Mouse (Mus musculus): ENCODE measurements around the gene Thada.

The Thada gene

DNA sequence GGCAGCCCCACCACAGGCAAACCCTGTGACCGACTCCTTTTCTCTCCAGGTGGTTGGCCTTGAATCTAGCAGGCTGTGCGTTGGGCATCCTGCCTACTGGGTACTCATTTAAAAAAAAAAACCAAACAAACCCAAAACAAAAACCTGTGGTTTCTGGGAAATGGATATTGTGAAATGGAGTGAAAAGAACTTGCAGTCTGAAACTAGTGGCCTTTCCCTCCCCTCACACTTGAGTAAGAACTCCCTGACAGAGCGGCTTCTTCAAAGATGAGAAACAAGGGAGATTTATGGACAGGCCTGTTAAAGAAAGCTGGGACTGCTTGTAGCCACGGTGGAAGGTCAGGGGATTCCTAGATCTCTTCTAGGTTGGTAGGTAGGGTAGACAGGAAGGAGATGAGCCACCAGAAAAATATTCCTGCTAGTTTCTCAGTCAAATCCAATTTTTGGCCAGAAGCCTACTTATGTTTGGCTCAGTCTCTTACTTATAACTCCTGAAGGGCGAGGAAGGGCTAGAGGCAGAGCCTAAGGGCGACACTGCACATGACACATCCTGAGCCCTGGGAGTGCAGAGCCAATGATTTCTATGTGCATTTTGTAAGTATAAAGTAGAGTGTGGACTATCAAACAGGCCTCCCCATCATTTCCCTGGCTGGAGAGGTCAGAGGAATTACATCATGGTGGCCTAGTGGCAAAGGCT is 250.6 kb downstream of the Thada start:
- 75% methylated on average over 6 of the region's 6 CpGs for WGBS

- 95% methylated on average over 3 of the region's 3 CpGs for whole genome bisulfite sequencing
Measured at GRCm38 (mm10) chr17:84213464-84213863, 252.5 kb downstream of the Thada start.

GRCm38 (mm10) chr17:84207611-84208010 is 258.4 kb downstream of the Thada start:
- WGBS, result 96% methylated on average over 3 of the region's 3 CpGs

- WGBS, result 93% methylated on average over 3 of the region's 3 CpGs
Measured at GRCm38 (mm10) chr17:84206239-84206638, 259.8 kb downstream of the Thada start.

DNA sequence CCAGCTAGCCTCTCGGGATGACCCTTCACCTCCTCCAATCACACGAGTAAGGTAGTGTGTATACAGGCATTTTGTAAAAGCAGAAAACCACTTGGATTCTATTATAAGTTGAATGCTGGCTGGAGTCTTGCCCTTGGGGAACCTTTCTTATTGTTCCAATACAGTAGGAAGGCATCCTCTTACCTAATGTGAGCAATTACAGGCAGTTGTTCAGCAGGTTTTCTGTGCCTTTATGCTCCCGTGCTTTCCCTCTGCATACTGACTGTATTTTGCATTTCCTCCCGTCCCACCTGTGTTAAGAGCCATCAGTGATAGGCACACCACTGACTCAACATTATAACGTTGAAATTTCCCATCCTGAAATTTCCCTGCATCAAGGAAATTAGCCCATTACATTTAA is 261.0 kb downstream of the Thada start:
- WGBS, result 93% methylated on average over 5 of the region's 5 CpGs

DNA sequence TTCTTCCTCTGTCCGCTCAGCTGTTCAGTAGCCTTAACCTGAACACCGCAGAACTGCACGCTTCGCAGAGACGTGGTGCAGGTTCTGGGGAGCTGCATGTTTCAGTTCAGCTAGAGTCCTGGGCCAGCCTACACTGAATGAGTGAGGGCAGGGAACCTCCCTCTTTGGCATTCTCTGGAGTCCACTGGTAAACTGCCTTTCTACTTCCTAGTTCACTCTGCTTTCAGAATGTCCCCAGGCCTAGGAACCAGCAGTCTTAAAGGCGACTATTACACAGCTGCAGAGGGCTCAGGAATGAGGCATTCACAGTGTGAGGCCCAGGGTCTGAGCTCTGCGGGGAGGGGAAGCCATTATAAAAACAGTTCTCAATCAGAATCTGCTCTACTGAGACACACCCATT is 262.7 kb downstream of the Thada start:
- 75% methylated on average over 7 of the region's 7 CpGs for WGBS

GRCm38 (mm10) chr17:84201183-84201582 is 264.8 kb downstream of the Thada start:
- 96% methylated on average over 5 of the region's 5 CpGs for WGBS

- 86% methylated on average over 4 of the region's 4 CpGs for WGBS
Measured at GRCm38 (mm10) chr17:84197912-84198344, 268.1 kb downstream of the Thada start.

GRCm38 (mm10) chr17:84195835-84196234 is 270.2 kb downstream of the Thada start:
- WGBS, result 98% methylated on average over 3 of the region's 3 CpGs

DNA sequence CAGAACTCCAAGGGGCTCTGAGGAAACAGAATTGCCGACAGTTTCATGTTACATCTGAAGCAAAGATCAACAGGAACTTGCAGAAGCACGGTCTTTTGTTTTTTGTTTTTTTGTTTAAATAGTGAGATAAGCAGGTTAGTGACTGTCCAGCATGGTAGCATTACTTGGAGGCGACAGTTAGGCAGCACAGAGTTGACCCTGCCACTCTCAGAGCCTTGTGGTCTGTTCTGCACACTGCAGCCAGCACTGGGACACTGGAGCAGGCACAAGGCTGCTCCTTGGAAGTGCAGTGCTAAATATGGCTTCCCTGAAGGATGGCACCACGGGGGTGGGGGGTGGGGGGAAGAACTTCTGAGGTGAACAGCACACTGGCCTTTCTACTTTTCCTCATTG is 271.0 kb downstream of the Thada start:
- 61% methylated on average over 4 of the region's 4 CpGs for WGBS

DNA sequence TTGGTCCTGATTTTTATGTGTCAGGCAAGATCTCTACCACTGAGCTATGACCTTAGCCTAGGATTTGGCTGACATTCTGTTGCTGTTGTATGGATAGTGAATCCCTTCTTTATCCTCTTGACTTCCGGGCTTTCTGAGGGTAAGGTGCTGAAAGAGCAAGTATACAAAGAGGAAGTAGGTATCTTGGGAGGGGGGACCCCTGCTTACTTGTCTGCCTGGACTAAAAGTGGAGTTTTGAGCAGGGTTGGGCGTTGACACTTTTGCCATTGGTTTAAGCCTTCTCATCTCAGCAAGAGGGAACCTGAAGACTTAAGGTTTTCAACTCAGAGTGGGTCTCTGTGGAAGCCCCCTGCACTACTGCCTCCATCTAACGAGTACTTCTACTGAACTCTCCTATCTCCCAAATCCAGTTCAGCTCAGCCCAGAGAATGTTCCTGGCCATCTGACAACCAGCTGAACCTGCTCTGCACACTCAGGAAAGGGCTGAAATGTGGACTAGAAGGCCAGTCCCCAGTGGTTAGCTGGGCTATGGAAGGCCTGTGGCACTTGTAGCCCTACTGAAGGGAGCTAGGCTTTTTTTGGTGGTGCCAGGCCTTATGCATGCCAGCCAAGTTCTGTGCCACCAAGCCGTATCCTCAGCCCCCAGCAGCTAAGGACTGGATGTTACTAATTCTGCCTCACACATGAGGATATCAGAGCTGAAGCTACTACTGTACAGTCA is 271.6 kb downstream of the Thada start:
- 80% methylated on average over 4 of the region's 4 CpGs for WGBS

DNA sequence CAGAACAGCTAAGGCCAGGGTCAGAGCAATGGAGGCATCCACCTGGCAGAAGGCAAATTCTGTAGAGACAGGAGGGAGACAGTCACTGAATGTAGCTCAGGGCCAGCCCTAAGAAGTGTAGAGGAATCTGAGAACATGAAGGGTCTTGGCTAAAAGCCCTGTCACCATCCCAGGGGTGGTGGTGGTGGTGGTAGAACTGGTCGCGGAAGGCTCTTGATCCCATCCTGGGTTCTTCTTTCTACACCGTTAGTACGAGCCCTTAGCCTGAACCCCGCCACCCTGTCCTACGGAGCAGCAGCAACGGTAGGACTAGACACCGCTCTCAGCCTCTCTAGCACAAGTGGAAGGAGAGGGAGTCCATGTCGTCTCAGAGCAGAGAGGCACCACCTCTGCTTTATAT is 272.6 kb downstream of the Thada start:
- WGBS, result 94% methylated on average over 9 of the region's 9 CpGs

DNA sequence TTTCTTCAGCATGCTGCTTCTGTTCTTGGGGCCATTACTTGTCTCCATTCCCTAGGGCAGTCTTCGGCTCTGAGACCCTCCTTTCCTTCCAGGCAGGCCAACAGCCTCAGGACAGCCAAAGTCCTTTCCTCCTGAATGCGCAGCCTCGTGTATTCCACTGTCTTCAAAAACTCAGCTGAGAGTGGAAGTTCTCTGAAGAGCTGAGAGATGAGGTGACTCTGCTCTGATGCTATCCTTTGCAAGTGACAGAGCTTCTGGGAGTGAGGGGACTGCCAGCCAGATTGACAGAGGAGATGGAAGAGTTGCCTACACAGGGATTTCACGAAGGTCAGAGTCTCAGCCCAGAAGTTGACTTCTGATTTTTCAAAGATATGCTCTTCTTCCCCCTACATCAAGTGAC is 274.1 kb downstream of the Thada start:
- 95% methylated on average over 4 of the region's 4 CpGs for WGBS

DNA sequence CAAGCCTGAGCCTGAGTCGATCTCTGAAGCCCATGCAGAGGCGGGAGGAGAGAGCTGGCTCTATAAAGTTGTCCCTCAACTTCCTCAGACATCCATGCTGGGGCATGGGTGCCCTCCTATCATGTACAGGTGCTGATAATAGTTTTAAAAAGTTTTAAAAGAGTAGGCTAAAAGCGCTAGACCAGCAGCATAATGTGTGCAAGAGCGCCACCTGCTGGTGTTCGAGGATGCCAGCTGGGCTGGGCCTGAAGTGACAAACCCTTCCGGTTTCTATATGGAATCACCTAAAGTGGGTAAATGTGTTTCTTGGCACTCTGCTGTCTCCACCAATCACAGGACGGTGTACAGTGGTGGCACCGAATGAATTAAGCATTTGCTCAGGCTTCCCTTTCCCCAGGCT is 275.1 kb downstream of the Thada start:
- WGBS, result 22% methylated on average over 8 of the region's 8 CpGs

DNA sequence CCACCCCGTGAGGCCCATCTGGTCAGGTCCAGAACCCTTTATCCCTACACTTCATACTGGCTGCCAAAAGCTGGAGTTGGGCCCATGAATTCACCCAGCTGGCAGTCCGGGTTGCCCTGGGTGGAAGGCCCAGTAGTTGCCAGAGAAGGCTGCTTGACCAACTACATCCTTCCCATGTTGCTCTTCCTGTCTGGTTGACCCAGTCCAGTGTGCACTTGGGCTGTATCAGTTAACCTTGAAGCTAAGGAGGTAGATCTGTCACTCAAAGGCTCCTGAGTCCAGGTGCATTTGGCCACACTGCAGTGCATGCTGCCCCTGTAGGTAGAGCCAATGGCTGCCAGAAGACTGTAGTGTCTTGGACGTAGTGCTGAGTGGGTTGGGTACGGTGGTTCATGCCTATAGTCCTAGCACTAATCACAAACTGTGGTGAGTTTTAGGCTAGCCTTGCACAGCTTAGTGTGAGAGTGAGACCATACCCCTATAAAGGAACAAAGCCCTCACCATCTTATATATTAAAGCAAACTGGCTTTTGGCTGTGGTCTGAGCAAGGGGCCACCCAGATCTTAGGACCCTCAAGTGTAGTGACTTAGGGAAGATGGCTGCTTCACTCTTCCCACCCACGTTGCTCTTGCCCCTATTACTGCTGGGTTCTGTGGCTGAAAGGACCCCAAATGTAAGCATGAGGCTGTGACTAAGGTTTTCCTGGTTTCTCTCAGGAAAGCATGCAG is 276.7 kb downstream of the Thada start:
- WGBS, result 77% methylated on average over 5 of the region's 5 CpGs

DNA sequence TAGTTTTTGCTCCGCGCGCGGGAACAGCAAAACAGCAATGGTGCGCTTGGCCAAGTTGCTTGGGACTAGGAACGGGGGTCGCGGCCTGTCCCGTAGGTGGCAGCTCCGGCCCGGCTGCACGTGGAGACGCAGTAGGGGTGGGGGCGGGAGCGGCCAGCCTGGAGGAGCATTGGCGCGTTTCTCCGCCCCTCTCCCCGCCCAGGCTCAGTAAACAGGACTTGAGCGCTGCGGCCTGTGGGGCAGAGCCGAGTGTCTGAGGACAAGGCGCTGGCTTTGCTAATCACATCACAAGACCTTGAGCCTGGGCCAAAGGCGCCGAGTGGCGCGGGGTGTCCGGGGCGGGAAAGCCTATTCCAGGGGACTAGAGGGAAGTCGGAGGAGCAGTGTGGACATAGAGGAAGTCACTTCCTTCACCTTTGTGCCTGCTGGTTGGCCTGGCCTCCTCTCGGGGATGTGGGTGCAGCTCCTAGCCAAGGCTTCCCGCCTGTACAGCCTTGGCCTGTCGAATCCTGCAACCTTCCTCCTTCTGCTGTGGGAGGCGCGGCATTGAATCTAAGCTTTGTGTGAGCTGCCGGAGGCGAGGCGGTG is 277.5 kb downstream of the Thada start:
- WGBS, result 19% methylated on average over 38 of the region's 38 CpGs

GRCm38 (mm10) chr17:84187727-84188373 is 278.2 kb downstream of the Thada start, which contains the start of gene Zfp36l2:
Gene Zfp36l2 (minus strand): TSS chr17:84187947.
- WGBS, result under 1% methylated on average over 75 of the region's 76 CpGs

DNA sequence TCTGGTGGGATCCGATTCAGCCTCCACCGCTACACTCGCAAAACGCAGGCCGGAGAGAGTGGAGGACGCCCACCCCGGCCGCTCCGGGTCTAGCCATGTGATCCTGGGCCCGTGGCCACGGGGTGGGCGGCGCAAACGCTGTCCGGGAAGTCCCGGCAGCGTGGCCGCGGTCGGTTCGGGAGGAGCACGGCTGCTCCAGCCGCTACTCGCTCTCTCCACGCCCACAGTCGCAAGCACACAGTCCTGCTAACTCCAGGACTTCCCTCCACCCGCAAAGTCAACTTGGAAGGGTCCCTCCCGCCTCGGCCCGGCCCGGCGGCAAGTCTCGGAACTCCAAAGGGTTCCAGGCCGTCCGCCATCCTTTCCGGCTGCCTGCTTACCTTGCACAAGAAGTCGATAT is 278.7 kb downstream of the Thada start:
- under 1% methylated on average over 15 of the region's 37 CpGs for WGBS

DNA sequence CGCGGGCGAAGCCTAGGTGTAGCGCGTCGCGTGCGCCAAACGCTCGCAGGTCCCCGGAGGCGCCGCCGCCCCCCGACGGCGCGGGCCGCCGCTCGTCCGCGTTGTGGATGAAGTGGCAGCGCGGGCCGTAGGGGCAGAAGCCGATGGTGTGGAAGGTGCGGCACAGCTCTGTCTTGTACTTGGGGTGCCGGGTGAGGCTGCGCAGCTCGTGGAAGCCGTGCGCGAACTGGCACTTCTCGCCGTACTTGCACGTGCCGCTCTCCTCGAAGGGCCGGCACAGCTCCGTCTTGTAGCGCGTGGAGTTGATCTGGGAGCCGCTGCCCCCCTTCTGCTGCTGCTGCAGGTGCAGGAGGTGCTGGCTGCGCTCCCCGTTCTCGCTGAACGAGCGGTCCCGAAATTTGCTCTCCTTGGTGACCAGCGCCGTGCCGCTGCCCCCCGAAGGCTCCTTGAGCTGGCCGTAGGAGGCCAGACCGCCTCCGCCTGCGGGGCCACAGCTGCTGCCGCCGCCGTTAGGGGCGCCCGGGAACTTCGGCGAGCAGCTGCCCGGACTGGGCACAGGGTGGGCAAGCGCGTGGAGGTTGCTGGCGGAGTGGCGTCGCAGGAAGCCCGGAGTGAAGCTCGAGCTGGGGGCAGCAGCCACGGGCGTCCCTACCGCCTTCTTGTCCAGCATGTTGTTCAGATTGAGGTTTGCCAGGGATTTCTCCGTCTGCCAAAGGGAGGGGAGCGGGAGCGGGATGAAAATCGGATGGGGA is 279.4 kb downstream of the Thada start:
- WGBS, result 2% methylated on average over 80 of the region's 80 CpGs

DNA sequence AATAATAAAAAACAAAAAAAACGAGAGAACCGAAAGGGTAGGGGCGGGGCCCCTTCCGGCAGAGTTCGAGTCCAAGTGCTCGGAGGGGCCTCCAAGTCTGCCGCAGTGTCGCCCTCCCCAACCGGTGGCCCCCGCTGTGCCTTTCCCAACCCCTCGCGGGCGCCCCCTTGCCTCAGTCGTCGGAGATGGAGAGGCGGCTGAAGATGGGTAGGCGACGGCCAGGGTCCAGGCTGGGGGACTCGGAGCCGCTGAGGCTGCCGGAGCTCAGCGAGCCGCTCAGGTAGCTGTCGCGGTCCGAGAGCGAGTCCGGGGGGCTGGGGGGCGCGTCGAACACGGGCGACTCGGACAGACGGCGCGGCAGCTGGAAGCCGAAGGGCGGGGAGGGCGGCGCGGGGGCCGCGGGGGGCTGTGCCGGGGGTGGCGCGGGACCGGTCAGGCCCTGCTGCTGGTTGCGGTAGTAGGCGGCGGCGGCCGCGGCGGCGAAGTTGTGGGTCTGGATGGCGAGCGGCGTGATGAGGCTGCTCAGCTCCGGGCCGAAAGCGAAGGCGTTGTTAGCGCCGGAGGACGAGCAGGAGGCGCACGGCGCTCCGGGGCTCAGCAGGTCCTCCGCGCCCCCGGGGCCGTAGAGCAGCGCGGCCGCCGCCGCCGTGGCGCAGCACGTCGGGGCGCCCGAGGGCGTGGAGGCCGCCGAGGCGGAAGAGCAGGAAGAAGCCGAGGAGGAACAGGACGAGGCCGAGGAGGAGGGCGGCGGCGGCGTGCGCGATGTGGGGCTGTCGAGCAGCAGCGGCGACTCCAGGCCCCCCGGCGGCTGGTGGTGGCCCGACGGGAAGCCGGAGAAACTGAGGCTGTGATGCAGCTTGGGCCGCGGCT is 280.2 kb downstream of the Thada start:
- 3% methylated on average over 98 of the region's 108 CpGs for WGBS
